Mouse (Mus musculus) small intestine, adult 2 months (tissue): ENCODE results near the gene Dffa.

Source experiments
- CTCF ChIP-seq: fragments of 200-500 bp; IDR thresholded peaks from 2 replicates; pipeline ENCODE4 v1.5.1; 2012; ENCODE audit warnings: low read depth, mild to moderate bottlenecking, control low read depth, inconsistent platforms, low read length, moderate library complexity, mixed read lengths; ENCODE audit not compliant: insufficient replicate concordance, insufficient read length; ENCODE audit errors: extremely low read depth
- POLR2A ChIP-seq: fragments of 200-500 bp; IDR thresholded peaks from 2 replicates; pipeline ENCODE4 v1.6.1; 2012; ENCODE audit warnings: low read depth, mild to moderate bottlenecking, control low read depth, inconsistent platforms, low read length, moderate library complexity

DNA sequence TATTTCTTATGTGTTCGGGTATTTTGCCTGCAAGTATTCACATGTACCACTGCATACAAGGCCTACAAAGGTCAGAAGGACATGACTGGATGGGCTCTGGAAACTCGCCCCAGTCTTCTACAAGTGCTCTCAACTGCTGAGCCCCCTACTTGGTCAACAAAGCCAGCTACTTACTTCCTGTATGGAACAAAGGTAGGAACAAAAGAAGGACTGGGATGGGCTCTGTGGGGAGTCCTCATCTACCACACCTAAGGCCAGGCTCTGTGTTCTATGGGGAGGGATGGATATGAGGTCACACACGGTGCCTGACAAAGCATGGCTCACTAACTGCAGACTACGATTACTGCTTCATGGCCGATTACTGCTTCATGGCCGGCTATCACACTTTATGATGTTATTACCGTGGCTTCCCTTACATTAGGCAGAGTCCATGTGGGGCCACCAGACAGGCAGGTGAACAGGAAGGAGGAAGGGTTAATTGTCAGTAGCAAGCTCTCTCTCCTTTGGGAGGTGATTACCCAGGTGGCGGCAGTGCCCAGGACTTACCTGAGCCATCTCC is 53.5 kb downstream of the Dffa start:
- TF ChIP-seq POLR2A (no peak), CTCF (no peak)
